Mouse (Mus musculus) heart, adult 9 months (tissue): ENCODE results near the gene Bmpr2.

Experiments used
- DNase-seq, 2 experiments: peaks; one replicate each; pipeline ENCODE4 v3.0.0; 2022; ENCODE audit warnings: low spot score in 2 of 2

Bmpr2 gene

GRCm38 (mm10) chr1:59795336-59795735, 32.1 kb downstream of the Bmpr2 start:
- peak; percentile 33 to 52 for DNase-seq

GRCm38 (mm10) chr1:59797865-59798264, 34.7 kb downstream of the Bmpr2 start:
- DNase-seq = no peak

- no peak for DNase-seq
Measured at GRCm38 (mm10) chr1:59804363-59804762, 41.2 kb downstream of the Bmpr2 start.

- no peak for DNase-seq
Measured at GRCm38 (mm10) chr1:59809921-59810320, 46.7 kb downstream of the Bmpr2 start.

GRCm38 (mm10) chr1:59812782-59813181, 49.6 kb downstream of the Bmpr2 start:
- DNase-seq = no peak

DNA sequence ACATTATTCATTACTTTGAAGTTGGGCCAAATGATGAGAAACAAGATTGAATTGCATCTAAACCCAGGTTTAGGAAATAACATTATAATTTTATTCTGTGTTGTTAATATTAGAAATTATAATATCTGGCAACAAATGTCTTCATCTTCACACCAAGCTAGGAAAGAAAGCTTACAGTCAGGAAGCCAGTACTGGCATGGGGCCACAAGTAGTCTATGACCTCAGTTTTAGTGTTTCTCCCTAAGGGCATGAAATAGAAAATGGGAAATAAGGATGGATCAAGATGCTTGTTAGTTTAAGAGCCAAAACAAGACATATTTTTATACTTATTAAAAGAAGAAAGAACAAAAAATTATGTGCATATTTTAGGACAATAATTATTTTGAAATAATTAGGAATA, 62.2 kb downstream of the Bmpr2 start:
- peak; percentile 29 to 35 for DNase-seq

DNA sequence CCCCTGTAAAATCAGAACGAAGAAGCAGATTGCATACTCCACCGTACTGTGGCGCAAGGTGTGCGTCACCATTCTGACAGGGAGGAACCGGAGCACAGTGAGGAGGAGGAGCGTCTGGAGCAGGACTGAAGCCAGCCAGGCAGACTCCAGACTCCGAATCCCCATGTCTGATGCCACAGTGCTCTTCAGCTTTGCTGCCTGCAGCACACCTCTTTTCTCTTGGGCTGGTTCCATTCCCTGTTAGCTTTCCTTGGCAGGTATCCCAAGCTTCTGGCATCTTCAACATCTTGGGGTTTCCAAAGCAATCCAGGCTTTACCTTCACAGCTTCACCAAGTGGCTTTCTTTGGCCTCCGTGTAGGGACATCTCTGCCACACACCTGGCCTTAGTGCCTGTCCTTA, 63.4 kb downstream of the Bmpr2 start:
- DNase-seq = no peak

DNA sequence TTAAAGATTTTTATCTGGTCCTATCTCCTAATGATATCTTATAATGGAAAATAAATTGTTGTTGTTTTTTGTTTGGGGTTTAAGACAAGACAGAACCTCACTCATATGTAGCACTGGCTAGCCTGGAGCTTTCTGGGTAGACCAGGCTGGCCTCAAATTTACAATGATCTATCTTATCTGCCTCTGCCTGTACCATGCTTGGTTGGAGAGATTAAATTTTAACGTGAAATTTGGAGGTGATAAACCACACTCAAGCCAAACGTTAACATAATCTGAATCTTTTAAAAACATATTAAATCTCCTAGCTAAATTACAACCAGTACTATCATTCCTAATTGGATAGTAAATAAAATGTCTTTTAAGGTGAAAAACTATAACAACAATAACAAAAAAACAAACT, 66.2 kb downstream of the Bmpr2 start:
- no peak for DNase-seq

DNA sequence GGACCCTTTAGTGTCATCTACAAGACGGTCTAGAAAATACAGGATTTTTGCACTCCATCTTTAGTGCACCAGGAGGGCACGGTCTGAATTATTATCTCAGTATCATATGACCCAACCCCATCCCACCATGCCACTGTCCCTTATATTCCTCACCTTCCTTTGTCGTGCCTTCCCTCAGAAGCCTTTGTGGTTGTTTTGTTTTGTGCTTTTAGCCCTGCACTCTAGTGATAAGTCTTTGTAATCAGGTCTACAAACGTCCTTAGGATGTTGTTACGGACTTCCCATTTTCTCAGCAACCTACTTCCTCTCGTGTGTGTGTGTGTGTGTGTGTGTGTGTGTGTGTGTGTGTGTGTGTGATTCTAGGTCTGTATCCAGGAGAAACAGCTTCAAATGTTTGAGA, 67.0 kb downstream of the Bmpr2 start:
- no peak for DNase-seq

GRCm38 (mm10) chr1:59833723-59834122, 70.5 kb downstream of the Bmpr2 start:
- DNase-seq = peak; percentile 15

DNA sequence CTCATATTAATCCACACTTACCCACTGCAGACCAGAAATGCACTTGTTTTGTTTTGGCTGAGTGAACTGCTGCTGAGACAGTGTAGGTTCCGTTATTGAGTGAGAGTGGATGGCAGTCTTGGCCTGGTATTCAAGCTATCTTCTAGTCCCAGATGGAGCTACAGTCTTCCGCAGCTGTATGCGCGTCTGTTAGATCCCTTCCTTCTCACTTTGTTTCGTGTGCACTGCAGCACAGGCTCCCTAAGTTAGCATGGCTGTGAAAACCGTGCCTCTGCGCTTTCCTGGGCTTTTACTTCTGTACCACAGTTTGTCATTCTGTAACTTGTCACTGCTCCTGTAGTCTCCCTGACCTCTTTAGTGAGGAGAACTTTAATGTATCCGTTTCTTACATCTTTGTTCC, 85.1 kb downstream of the Bmpr2 start:
- no peak for DNase-seq

GRCm38 (mm10) chr1:59859046-59859445, 95.8 kb downstream of the Bmpr2 start:
- no peak for DNase-seq

- DNase-seq = no peak
Measured at GRCm38 (mm10) chr1:59862144-59862543, 98.9 kb downstream of the Bmpr2 start.

DNA sequence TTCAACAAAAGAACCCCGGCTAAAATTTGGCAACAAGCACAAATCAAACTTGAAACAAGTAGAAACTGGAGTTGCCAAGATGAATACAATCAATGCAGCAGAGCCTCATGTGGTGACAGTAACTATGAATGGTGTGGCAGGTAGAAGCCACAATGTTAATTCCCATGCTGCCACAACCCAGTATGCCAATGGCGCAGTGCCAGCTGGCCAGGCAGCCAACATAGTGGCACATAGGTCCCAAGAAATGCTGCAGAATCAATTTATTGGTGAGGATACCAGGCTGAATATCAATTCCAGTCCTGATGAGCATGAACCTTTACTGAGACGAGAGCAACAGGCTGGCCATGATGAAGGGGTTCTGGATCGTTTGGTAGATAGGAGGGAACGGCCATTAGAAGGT, 104.8 kb downstream of the Bmpr2 start:
- no peak for DNase-seq

- DNase-seq = no peak
Measured at GRCm38 (mm10) chr1:59874023-59874422, 110.8 kb downstream of the Bmpr2 start.

DNA sequence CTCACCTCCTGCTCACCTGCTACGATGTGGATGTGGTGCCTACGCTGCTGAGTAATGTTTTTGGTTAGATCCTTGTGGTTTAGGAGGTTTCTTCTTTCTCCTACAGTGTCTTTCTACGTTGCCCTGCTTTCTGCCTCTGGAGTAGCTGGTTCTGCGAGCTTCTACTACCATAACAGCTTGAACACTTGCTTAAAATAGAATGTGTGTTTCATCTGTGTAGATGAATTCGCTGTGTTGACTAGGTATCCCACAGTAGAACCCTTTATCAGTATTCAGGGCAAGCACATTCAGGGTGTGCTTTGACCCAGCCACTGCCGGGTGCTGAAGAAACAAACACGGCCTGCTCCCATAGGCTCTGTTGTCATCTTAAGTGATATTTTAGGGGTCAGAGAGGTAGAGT, 114.9 kb downstream of the Bmpr2 start:
- no peak for DNase-seq

DNA sequence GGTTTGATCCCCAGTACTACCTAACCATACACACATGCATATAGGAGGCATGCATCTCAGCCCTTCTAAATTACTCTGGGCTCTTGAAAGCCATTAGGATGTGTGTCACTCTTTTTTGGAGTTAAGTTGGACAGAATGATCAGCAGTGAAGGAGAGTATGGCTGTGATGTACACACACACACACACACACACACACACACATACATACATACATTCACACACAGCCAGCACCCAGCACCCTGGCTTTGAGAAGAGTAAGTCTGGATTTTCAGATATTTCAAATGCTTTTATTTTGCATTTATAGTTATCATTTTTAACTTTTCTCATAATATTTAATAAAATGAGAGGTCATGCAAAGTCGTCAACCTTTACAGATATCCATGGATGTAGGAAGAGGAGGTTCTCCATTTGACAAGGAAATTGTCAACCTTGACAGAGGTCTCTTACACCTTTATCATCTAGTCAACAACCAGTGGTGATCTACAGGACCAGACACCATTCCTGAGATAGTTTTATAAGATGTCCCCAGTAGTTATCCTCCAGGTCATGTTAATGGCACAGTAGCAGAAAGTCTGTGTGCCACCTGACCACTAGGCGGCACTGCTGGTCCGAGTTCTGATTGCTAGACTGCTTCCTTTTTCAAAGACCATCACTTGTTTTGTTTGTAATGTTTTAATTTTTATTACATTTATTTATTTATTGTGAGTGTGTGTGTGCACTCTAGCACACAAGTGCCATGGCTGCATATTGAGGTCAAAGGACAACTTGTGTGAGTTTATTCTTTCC, 120.3 kb downstream of the Bmpr2 start:
- DNase-seq = peak in 1 of 2 experiments; percentile 51

DNA sequence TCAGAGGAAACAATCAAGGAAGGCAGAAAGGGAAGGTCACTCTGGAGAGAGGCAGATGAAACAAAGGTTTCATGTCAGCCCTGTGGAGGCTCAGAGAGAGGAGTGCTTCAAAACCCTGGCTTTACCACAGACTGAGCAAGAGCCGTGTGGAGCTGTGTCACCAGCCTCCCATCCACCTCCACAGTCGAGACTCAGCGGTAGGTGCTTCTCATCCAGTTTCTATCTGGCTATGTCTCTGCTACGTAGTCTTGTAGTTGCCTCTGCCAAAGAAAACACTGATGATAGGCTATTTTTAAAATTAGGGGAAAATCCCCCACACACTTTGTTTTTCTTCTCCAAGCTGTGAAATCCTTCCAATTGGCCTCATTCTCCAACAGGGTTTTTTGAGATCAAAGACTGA, 123.7 kb downstream of the Bmpr2 start:
- DNase-seq = no peak

DNA sequence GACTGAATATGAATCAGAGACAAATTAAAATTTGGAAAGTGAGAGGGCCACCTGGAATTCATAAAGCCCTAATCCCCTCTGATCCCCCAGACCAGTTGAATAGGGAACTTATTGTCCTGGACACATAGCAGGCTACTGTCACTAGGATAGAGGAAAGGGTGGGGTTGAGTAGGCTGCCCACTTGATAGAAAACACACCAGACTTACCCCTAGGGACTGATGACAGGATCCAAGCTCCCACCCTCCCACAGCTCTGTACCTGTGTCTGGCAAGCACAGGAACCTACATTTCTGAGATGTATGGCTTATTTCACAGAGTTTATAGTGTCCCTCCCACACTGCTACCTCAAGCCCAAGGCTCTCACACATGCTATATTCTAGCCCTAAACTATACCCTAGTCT, 124.8 kb downstream of the Bmpr2 start:
- DNase-seq = peak in 1 of 2 experiments; percentile 41

GRCm38 (mm10) chr1:59891185-59891584, 128.0 kb downstream of the Bmpr2 start:
- no peak for DNase-seq

DNA sequence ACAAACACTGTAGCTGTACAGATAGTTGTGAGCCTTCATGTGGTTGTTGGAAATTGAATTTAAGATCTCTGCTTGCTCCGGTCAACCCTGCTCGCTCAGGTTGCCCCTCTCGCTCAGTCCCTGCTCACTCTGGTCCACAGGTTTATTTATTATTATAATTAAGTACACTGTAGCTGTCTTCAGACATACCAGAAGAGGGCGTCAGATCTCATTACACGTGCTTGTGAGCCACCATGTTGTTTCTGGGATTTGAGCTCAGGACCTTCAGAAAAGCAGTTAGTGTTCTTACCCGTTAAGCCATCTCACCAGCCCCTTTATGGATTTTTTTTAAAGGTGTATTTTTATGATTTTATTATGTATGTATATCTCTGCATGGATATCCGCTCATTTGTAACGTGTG, 129.6 kb downstream of the Bmpr2 start:
- no peak for DNase-seq

DNA sequence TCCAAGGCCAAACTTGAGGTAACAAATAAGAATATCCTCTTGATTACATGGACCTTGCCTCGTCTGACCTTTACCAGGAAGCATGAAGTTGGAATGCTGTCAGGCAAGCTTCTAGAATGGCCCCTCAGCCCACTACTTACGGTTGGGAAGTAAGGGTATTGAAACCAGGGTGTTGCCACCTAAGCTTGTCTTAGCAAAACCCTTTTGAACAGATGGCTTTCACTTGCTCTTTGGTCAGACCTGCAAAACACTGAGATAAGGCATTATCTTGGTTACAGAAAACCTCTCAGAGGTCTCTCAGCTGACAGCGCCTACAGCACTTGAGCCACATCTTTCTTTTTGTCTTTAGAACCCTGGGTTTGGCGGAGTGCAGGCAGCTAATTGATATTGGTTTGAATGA, 130.8 kb downstream of the Bmpr2 start:
- DNase-seq = no peak

DNA sequence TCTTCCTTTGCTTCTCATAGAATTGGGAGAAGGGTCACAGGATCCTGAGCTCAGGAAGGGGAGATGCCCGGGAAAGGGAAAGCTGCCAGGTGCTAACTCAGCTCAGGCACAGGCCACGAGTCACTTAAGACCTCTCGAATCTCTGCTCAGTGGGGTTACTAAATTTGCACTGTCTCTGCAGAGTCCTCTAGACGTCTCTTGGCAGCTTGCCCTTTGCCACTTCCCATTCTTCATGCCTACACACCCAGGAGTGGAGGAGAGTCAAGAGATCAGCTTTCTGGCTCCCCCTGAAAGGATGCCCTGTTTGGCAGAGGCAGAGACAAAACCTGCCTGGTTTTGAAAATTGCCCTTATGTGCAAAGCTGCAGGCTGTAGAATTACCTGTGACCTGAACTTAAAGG, 132.3 kb downstream of the Bmpr2 start:
- peak; percentile 49 to 59 for DNase-seq
